Mouse (Mus musculus) lung, embryonic 14.5 days (tissue): ENCODE data around the gene Smurf2. TPM values are rescaled to one million over a fixed set of nuclear protein-coding genes. Genes with fewer than 3 reads are reported as not detected.

ENCODE experiments used
- ATAC-seq: fragments of 200-750 bp; cut with Nextera tagmentation; 2 replicates; pipeline ENCODE4 v1.8.0; 2017; ENCODE audit warnings: mild to moderate bottlenecking, moderate TSS enrichment, moderate library complexity; ENCODE audit not compliant: insufficient read depth
- DNase-seq: peaks from one replicate; pipeline ENCODE4 v3.0.0-alpha.2; 2015
- H3K27ac ChIP-seq: fragments of 300-500 bp; sonication (generic); 2 replicates; pipeline ENCODE4 v1.5.1; 2014; ENCODE audit warnings: low read depth, mild to moderate bottlenecking, moderate library complexity
- H3K27me3 ChIP-seq: fragments of 300-500 bp; sonication (generic); 2 replicates; pipeline ENCODE4 v1.6.1; 2014; ENCODE audit warnings: low read length, control low read depth; ENCODE audit not compliant: insufficient read depth
- H3K36me3 ChIP-seq: fragments of 300-500 bp; sonication (generic); 2 replicates; pipeline ENCODE4 v1.6.1; 2014; ENCODE audit warnings: control low read depth; ENCODE audit not compliant: insufficient read depth
- H3K4me1 ChIP-seq: fragments of 300-500 bp; sonication (generic); 2 replicates; pipeline ENCODE4 v1.6.1; 2014; ENCODE audit warnings: antibody characterized with exemption, control low read depth; ENCODE audit not compliant: insufficient read depth
- H3K4me2 ChIP-seq: fragments of 300-500 bp; sonication (generic); 2 replicates; pipeline ENCODE4 v1.6.1; 2014; ENCODE audit warnings: mild to moderate bottlenecking
- H3K4me3 ChIP-seq: fragments of 300-500 bp; sonication (generic); 2 replicates; pipeline ENCODE4 v1.5.1; 2014; ENCODE audit warnings: low read depth, low read length
- H3K9ac ChIP-seq: fragments of 300-500 bp; sonication (generic); 2 replicates; pipeline ENCODE4 v1.6.1; 2014
- H3K9me3 ChIP-seq: fragments of 300-500 bp; sonication (generic); 2 replicates; pipeline ENCODE4 v1.6.1; 2016; ENCODE audit warnings: low read depth, low read length, control low read depth
- CTCF ChIP-seq: IDR thresholded peaks from 2 replicates; pipeline ENCODE4 v1.5.1; 2016; ENCODE audit warnings: antibody characterized with exemption, low read depth
- WGBS: fragments of 180-500 bp; shearing (Covaris S2); extraction: QIAGEN DNeasy Blood & Tissue Kit; methylation state at CpG from one replicate; pipeline ENCODE4 v1.1.7; 2014; 5-methylcytosine and 5-hydroxymethylcytosine counted together
- polyA plus RNA-seq: library from polyadenylated mRNA; unstranded; fragments of >200 nt; fragmentation: Nextera tagmentation; extraction: Ambion mirVana; gene quantifications from 2 replicates; pipeline ENCODE4 v1.2.1, GENCODE M21; 2014

Smurf2 gene
- polyA plus RNA-seq, 1 experiment from 2014 or later = 21.5 TPM

- 36% methylated on average over 4 of the region's 4 CpGs for WGBS
- Histone ChIP-seq H3K4me1 (peaks cover 3% of the 10 kb centered on the region; the same call in 1 of the 2 replicates), H3K4me2 (no peak overlapping the region), H3K27me3 (no peaks in the 10 kb centered on the region), H3K9ac (no peak overlapping the region), H3K9me3 (no peaks in the 10 kb centered on the region), H3K36me3 (peaks cover 87% of the 10 kb centered on the region), H3K27ac (0 out of 2 replicates have a peak overlapping the region, but pooled peaks have one; percentile 39), H3K4me3 (no peak overlapping the region)
- DNase-seq (peak; percentile 74), ATAC-seq (peak; percentile 36)
- TF ChIP-seq CTCF = no peak
Measured at GRCm38 (mm10) chr11:106820972-106821371, 99.5 kb downstream of the Smurf2 start.

- Histone ChIP-seq H3K4me3 (no peak overlapping the region), H3K36me3 (peaks cover 90% of the 10 kb centered on the region), H3K27ac (no peak overlapping the region), H3K9ac (no peak overlapping the region), H3K27me3 (no peaks in the 10 kb centered on the region), H3K9me3 (no peaks in the 10 kb centered on the region), H3K4me2 (no peak overlapping the region), H3K4me1 (peaks cover 3% of the 10 kb centered on the region; the same call in 1 of the 2 replicates)
- DNase-seq (no peak), ATAC-seq (no peak)
- TF ChIP-seq CTCF = no peak
- WGBS = 84% methylated on average over 6 of the region's 6 CpGs
Measured at GRCm38 (mm10) chr11:106820252-106820651, 100.3 kb downstream of the Smurf2 start.

- Histone ChIP-seq H3K27ac (no peak overlapping the region), H3K4me2 (no peak overlapping the region), H3K4me1 (peaks cover 3% of the 10 kb centered on the region; the same call in 1 of the 2 replicates), H3K9ac (no peak overlapping the region), H3K4me3 (no peak overlapping the region), H3K9me3 (no peaks in the 10 kb centered on the region), H3K36me3 (peaks cover 90% of the 10 kb centered on the region), H3K27me3 (no peaks in the 10 kb centered on the region)
- ATAC-seq (no peak), DNase-seq (no peak)
- TF ChIP-seq CTCF = no peak
- WGBS = 87% methylated on average over 9 of the region's 9 CpGs
Measured at GRCm38 (mm10) chr11:106819595-106819994, 100.9 kb downstream of the Smurf2 start.

- peaks cover 3% of the 10 kb centered on the region; the same call in 1 of the 2 replicates for H3K4me1 ChIP-seq
- 29% methylated on average over 9 of the region's 9 CpGs for WGBS
- no peak for TF ChIP-seq CTCF
- H3K36me3 ChIP-seq = peaks cover 93% of the 10 kb centered on the region
- 0 out of 2 replicates have a peak, but pooled peaks have one; percentile 40 for ATAC-seq
- H3K27ac ChIP-seq = no peak overlapping the region; the same call in 1 of the 2 replicates
- DNase-seq = peak; percentile 74
- no peaks in the 10 kb centered on the region for H3K27me3 ChIP-seq
- H3K4me2 ChIP-seq = no peak overlapping the region
- no peak overlapping the region for H3K9ac ChIP-seq
- H3K9me3 ChIP-seq = no peaks in the 10 kb centered on the region
- no peak overlapping the region for H3K4me3 ChIP-seq
Measured at GRCm38 (mm10) chr11:106818341-106818740, 102.2 kb downstream of the Smurf2 start.

GRCm38 (mm10) chr11:106817808-106818207 lies 102.7 kb downstream of the Smurf2 start:
- H3K27me3 ChIP-seq = no peaks in the 10 kb centered on the region
- no peak overlapping the region for H3K4me3 ChIP-seq
- no peak for TF ChIP-seq CTCF
- DNase-seq (no peak), ATAC-seq (no peak)
- WGBS = 78% methylated on average over 6 of the region's 6 CpGs
- H3K27ac ChIP-seq = no peak overlapping the region
- no peaks in the 10 kb centered on the region for H3K9me3 ChIP-seq
- peaks cover 3% of the 10 kb centered on the region; the same call in 1 of the 2 replicates for H3K4me1 ChIP-seq
- no peak overlapping the region for H3K4me2 ChIP-seq
- peaks cover 93% of the 10 kb centered on the region for H3K36me3 ChIP-seq
- H3K9ac ChIP-seq = no peak overlapping the region

GRCm38 (mm10) chr11:106817156-106817555 lies 103.4 kb downstream of the Smurf2 start:
- DNase-seq (no peak), ATAC-seq (no peak)
- Histone ChIP-seq H3K4me2 (no peak overlapping the region), H3K4me1 (peaks cover 3% of the 10 kb centered on the region; the same call in 1 of the 2 replicates), H3K36me3 (peaks cover 93% of the 10 kb centered on the region), H3K9me3 (no peaks in the 10 kb centered on the region), H3K9ac (no peak overlapping the region), H3K27ac (no peak overlapping the region), H3K4me3 (no peak overlapping the region), H3K27me3 (no peaks in the 10 kb centered on the region)
- 88% methylated on average over 3 of the region's 3 CpGs for WGBS
- TF ChIP-seq CTCF = no peak

GRCm38 (mm10) chr11:106816316-106816715 lies 104.2 kb downstream of the Smurf2 start:
- H3K4me2 ChIP-seq = no peak overlapping the region
- H3K9ac ChIP-seq = no peak overlapping the region
- H3K4me1 ChIP-seq = peaks cover 1% of the 10 kb centered on the region; the same call in 1 of the 2 replicates
- no peaks in the 10 kb centered on the region for H3K9me3 ChIP-seq
- no peak overlapping the region for H3K4me3 ChIP-seq
- peak overlapping the region; percentile 15; the same call in 1 of the 2 replicates for H3K27ac ChIP-seq
- H3K27me3 ChIP-seq = no peaks in the 10 kb centered on the region
- peak; percentile 41 for DNase-seq
- peak; percentile 71 for ATAC-seq
- TF ChIP-seq CTCF = no peak
- H3K36me3 ChIP-seq = peaks cover 97% of the 10 kb centered on the region
- WGBS = 55% methylated on average over 7 of the region's 7 CpGs
